Mouse (Mus musculus): ENCODE measurements around the gene Slc2a3. TPM values are rescaled to one million over a fixed set of nuclear protein-coding genes. Genes with fewer than 3 reads are reported as not detected.

Slc2a3 gene
- polyA plus RNA-seq, 1 experiment from 2014 or later: 44.3 TPM

GRCm38 (mm10) chr6:122784866-122785265 lies 16.6 kb downstream of the Slc2a3 start:
- no peak for ATAC-seq (ENCODE audit: low read depth)
- Histone ChIP-seq H3K9me3 (ENCODE audit: control insufficient read depth, low read length) (no peaks in the 10 kb centered on the region), H3K27me3 (ENCODE audit: control insufficient read depth, insufficient read depth, low read length) (no peaks in the 10 kb centered on the region), H3K36me3 (ENCODE audit: control insufficient read depth, insufficient read depth, low read length) (no peaks in the 10 kb centered on the region), H3K9ac (replicated peaks; ENCODE audit: low read depth, low read length) (no peak overlapping the region), H3K4me2 (ENCODE audit: low read depth, low read length) (no peak overlapping the region), H3K4me1 (ENCODE audit: control insufficient read depth, insufficient read depth, low read length) (no peaks in the 10 kb centered on the region), H3K27ac (ENCODE audit: low read depth, low read length) (no peak overlapping the region), H3K4me3 (ENCODE audit: low read depth, low read length) (no peak overlapping the region)
- WGBS: 97% methylated on average over 3 of the region's 3 CpGs

GRCm38 (mm10) chr6:122782164-122782563 lies 19.3 kb downstream of the Slc2a3 start:
- WGBS: 85% methylated on average over 3 of the region's 3 CpGs

GRCm38 (mm10) chr6:122781167-122781566 lies 20.3 kb downstream of the Slc2a3 start:
- Histone ChIP-seq H3K9me3 (ENCODE audit: control insufficient read depth, low read length) (no peaks in the 10 kb centered on the region), H3K4me2 (ENCODE audit: low read depth, low read length) (no peak overlapping the region), H3K4me1 (ENCODE audit: control insufficient read depth, insufficient read depth, low read length) (no peaks in the 10 kb centered on the region), H3K27me3 (ENCODE audit: control insufficient read depth, insufficient read depth, low read length) (no peaks in the 10 kb centered on the region), H3K9ac (replicated peaks; ENCODE audit: low read depth, low read length) (no peak overlapping the region), H3K27ac (ENCODE audit: low read depth, low read length) (no peak overlapping the region), H3K36me3 (ENCODE audit: control insufficient read depth, insufficient read depth, low read length) (no peaks in the 10 kb centered on the region), H3K4me3 (ENCODE audit: low read depth, low read length) (no peak overlapping the region)
- WGBS: 86% methylated on average over 4 of the region's 4 CpGs
- ATAC-seq (ENCODE audit: low read depth): no peak

More at GRCm38 (mm10) chr6:122782164-122782563, 19.3 kb downstream of the Slc2a3 start:
- no peak for ATAC-seq (ENCODE audit: low read depth)
- Histone ChIP-seq H3K4me1 (ENCODE audit: control insufficient read depth, insufficient read depth, low read length) (no peaks in the 10 kb centered on the region), H3K9me3 (ENCODE audit: control insufficient read depth, low read length) (no peaks in the 10 kb centered on the region), H3K4me2 (ENCODE audit: low read depth, low read length) (no peak overlapping the region), H3K27ac (ENCODE audit: low read depth, low read length) (no peak overlapping the region), H3K36me3 (ENCODE audit: control insufficient read depth, insufficient read depth, low read length) (no peaks in the 10 kb centered on the region), H3K9ac (replicated peaks; ENCODE audit: low read depth, low read length) (no peak overlapping the region), H3K27me3 (ENCODE audit: control insufficient read depth, insufficient read depth, low read length) (no peaks in the 10 kb centered on the region), H3K4me3 (ENCODE audit: low read depth, low read length) (no peak overlapping the region)

GRCm38 (mm10) chr6:122779916-122780315 lies 21.5 kb downstream of the Slc2a3 start:
- no peak overlapping the region for H3K27ac ChIP-seq (ENCODE audit: low read depth, low read length)
- H3K4me1 ChIP-seq (ENCODE audit: control insufficient read depth, insufficient read depth, low read length): no peaks in the 10 kb centered on the region
- WGBS: 18% methylated on average over 1 of the region's 1 CpGs
- H3K27me3 ChIP-seq (ENCODE audit: control insufficient read depth, insufficient read depth, low read length): no peaks in the 10 kb centered on the region
- H3K9me3 ChIP-seq (ENCODE audit: control insufficient read depth, low read length): no peaks in the 10 kb centered on the region
- no peak overlapping the region for H3K4me2 ChIP-seq (ENCODE audit: low read depth, low read length)
- H3K36me3 ChIP-seq (ENCODE audit: control insufficient read depth, insufficient read depth, low read length): no peaks in the 10 kb centered on the region
- H3K9ac ChIP-seq (replicated peaks; ENCODE audit: low read depth, low read length): no peak overlapping the region
- ATAC-seq (ENCODE audit: low read depth): no peak
- no peak overlapping the region for H3K4me3 ChIP-seq (ENCODE audit: low read depth, low read length)

DNA sequence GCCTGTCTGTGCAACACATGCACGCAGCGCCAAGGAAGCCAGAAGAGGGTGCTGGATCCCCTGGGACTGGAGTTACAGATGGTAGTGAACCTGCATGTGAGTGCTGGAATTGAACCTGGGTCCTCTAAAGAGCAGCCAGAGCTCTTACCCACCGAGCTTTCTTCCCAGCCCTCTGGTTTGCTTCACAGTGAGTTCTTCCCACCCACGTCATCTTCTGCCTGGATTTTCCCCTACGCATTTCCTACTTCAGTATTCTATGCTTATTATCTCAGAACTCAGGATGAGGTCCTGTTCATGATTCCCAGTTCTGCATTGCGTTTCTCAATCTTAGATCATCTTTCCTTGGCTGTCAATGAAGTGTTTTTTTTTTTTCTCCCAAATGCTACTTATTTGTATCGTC lies 25.4 kb downstream of the Slc2a3 start:
- Histone ChIP-seq H3K4me3 (ENCODE audit: low read depth, low read length) (no peak overlapping the region), H3K9me3 (ENCODE audit: control insufficient read depth, low read length) (no peaks in the 10 kb centered on the region), H3K9ac (replicated peaks; ENCODE audit: low read depth, low read length) (no peak overlapping the region), H3K4me1 (ENCODE audit: control insufficient read depth, insufficient read depth, low read length) (no peaks in the 10 kb centered on the region), H3K4me2 (ENCODE audit: low read depth, low read length) (no peak overlapping the region), H3K36me3 (ENCODE audit: control insufficient read depth, insufficient read depth, low read length) (no peaks in the 10 kb centered on the region), H3K27ac (ENCODE audit: low read depth, low read length) (no peak overlapping the region), H3K27me3 (ENCODE audit: control insufficient read depth, insufficient read depth, low read length) (no peaks in the 10 kb centered on the region)
- ATAC-seq (ENCODE audit: low read depth): no peak
- 87% methylated on average over 7 of the region's 7 CpGs for WGBS

DNA sequence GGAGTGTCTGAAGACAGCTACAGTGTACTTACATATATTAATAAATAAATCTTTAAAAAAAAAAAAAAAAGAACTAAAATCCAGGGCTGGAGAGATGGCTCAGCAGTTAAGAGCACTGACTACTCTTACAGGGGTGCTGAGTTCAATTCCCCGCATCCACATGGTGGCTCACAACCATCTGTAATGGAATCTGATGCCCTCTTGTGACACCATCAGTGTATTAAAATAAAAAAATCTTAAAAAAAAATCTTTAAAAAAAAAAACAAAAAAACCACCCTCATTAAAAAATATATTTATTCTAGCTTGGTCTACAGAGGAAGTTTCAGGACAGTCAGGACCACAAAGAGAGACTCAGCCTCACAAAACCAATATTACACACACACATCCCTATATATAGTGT lies 27.1 kb downstream of the Slc2a3 start:
- Histone ChIP-seq H3K9ac (replicated peaks; ENCODE audit: low read depth, low read length) (no peak overlapping the region), H3K27ac (ENCODE audit: low read depth, low read length) (no peak overlapping the region), H3K4me2 (ENCODE audit: low read depth, low read length) (no peak overlapping the region), H3K9me3 (ENCODE audit: control insufficient read depth, low read length) (no peaks in the 10 kb centered on the region), H3K27me3 (ENCODE audit: control insufficient read depth, insufficient read depth, low read length) (no peaks in the 10 kb centered on the region), H3K4me1 (ENCODE audit: control insufficient read depth, insufficient read depth, low read length) (peaks cover 8% of the 10 kb centered on the region; the same call in 1 of the 2 replicates), H3K36me3 (ENCODE audit: control insufficient read depth, insufficient read depth, low read length) (no peaks in the 10 kb centered on the region), H3K4me3 (ENCODE audit: low read depth, low read length) (no peak overlapping the region)
- ATAC-seq (ENCODE audit: low read depth): no peak
- 100% methylated on average over 1 of the region's 1 CpGs for WGBS

GRCm38 (mm10) chr6:122772701-122773100 lies 28.7 kb downstream of the Slc2a3 start:
- H3K36me3 ChIP-seq (ENCODE audit: control insufficient read depth, insufficient read depth, low read length): no peaks in the 10 kb centered on the region
- no peak overlapping the region for H3K4me2 ChIP-seq (ENCODE audit: low read depth, low read length)
- no peak overlapping the region for H3K27ac ChIP-seq (ENCODE audit: low read depth, low read length)
- no peak overlapping the region for H3K4me3 ChIP-seq (ENCODE audit: low read depth, low read length)
- H3K4me1 ChIP-seq (ENCODE audit: control insufficient read depth, insufficient read depth, low read length): peaks cover 8% of the 10 kb centered on the region; the same call in 1 of the 2 replicates
- no peak for ATAC-seq (ENCODE audit: low read depth)
- no peaks in the 10 kb centered on the region for H3K9me3 ChIP-seq (ENCODE audit: control insufficient read depth, low read length)
- no peak overlapping the region for H3K9ac ChIP-seq (replicated peaks; ENCODE audit: low read depth, low read length)
- WGBS: 70% methylated on average over 6 of the region's 6 CpGs
- H3K27me3 ChIP-seq (ENCODE audit: control insufficient read depth, insufficient read depth, low read length): no peaks in the 10 kb centered on the region

DNA sequence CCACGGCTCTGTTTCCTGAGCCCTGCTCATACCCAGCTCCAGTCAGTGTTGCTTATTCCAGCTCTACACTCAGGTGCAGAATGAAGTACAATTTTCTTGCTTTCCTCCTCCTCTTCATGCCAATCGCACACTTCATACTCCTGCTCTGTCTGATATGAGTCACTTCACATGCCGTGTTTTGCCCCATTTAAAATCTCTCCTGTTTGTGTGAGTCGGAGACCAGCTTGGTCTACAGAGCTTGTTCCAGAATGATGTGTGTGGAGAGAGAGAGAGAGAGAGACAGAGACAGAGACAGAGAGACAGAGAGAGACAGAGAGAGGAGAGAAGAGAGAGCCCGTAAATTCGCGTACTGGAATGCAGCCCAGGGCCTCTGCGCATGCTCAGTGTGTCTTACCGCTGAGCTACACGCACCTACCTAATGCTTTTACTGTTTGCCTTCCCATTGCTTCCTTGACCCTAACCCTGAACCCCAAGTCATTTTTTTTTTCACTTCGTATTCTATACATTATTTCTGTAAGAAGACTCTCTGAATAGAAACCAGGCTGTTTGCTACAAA lies 30.6 kb downstream of the Slc2a3 start:
- Histone ChIP-seq H3K27ac (ENCODE audit: low read depth, low read length) (no peak overlapping the region), H3K4me1 (ENCODE audit: control insufficient read depth, insufficient read depth, low read length) (peaks cover 8% of the 10 kb centered on the region; the same call in 1 of the 2 replicates), H3K9me3 (ENCODE audit: control insufficient read depth, low read length) (no peaks in the 10 kb centered on the region), H3K27me3 (ENCODE audit: control insufficient read depth, insufficient read depth, low read length) (no peaks in the 10 kb centered on the region), H3K36me3 (ENCODE audit: control insufficient read depth, insufficient read depth, low read length) (no peaks in the 10 kb centered on the region), H3K9ac (replicated peaks; ENCODE audit: low read depth, low read length) (no peak overlapping the region), H3K4me3 (ENCODE audit: low read depth, low read length) (no peak overlapping the region), H3K4me2 (ENCODE audit: low read depth, low read length) (no peak overlapping the region)
- 91% methylated on average over 11 of the region's 11 CpGs for WGBS
- ATAC-seq (ENCODE audit: low read depth): no peak

GRCm38 (mm10) chr6:122769771-122770759 lies 31.4 kb downstream of the Slc2a3 start:
- H3K4me2 ChIP-seq (ENCODE audit: low read depth, low read length): no peak overlapping the region
- H3K4me3 ChIP-seq (ENCODE audit: low read depth, low read length): no peak overlapping the region
- H3K36me3 ChIP-seq (ENCODE audit: control insufficient read depth, insufficient read depth, low read length): no peaks in the 10 kb centered on the region
- H3K9me3 ChIP-seq (ENCODE audit: control insufficient read depth, low read length): no peaks in the 10 kb centered on the region
- H3K4me1 ChIP-seq (ENCODE audit: control insufficient read depth, insufficient read depth, low read length): peaks cover 8% of the 10 kb centered on the region; the same call in 1 of the 2 replicates
- 0 out of 2 replicates have a peak overlapping the region, but pooled peaks have one; percentile 22 for H3K27ac ChIP-seq (ENCODE audit: low read depth, low read length)
- no peaks in the 10 kb centered on the region for H3K27me3 ChIP-seq (ENCODE audit: control insufficient read depth, insufficient read depth, low read length)
- no peak overlapping the region for H3K9ac ChIP-seq (replicated peaks; ENCODE audit: low read depth, low read length)
- 56% methylated on average over 10 of the region's 10 CpGs for WGBS
- peak; percentile 57 for ATAC-seq (ENCODE audit: low read depth)

Measured in neural tube, embryonic 14.5 days (tissue).